Mouse (Mus musculus) liver, embryonic 16.5 days (tissue): Measurements from ENCODE around the gene Trhr2. TPM values are rescaled to one million over a fixed set of nuclear protein-coding genes. Genes with fewer than 3 reads are reported as not detected.

Experiments used
- ATAC-seq: fragments of 200-750 bp; cut with Nextera tagmentation; 2 replicates; pipeline ENCODE4 v1.8.0; 2017; ENCODE audit warnings: low read depth, mild to moderate bottlenecking, moderate number of reproducible peaks, moderate library complexity
- H3K27ac ChIP-seq: fragments of 300-500 bp; sonication (generic); 2 replicates; pipeline ENCODE4 v1.5.1; 2014; ENCODE audit warnings: mild to moderate bottlenecking, low read length
- H3K27me3 ChIP-seq: fragments of 300-500 bp; sonication (generic); 2 replicates; pipeline ENCODE4 v1.6.1; 2014; ENCODE audit warnings: low read depth, low read length, mixed read lengths; ENCODE audit not compliant: control insufficient read depth, insufficient read depth
- H3K36me3 ChIP-seq: fragments of 300-500 bp; sonication (generic); 2 replicates; pipeline ENCODE4 v1.6.1; 2014; ENCODE audit warnings: mild to moderate bottlenecking; ENCODE audit not compliant: control insufficient read depth, insufficient read depth
- H3K4me1 ChIP-seq: fragments of 300-500 bp; sonication (generic); 2 replicates; pipeline ENCODE4 v1.6.1; 2014; ENCODE audit warnings: low read depth, low read length, mixed read lengths; ENCODE audit not compliant: control insufficient read depth
- H3K4me2 ChIP-seq: fragments of 300-500 bp; sonication (generic); 2 replicates; pipeline ENCODE4 v1.6.1; 2014; ENCODE audit warnings: low read depth, low read length, mixed read lengths
- H3K4me3 ChIP-seq: fragments of 300-500 bp; sonication (generic); 2 replicates; pipeline ENCODE4 v1.5.1; 2014; ENCODE audit warnings: low read depth, mild to moderate bottlenecking, low read length
- H3K9ac ChIP-seq: fragments of 300-500 bp; sonication (generic); 2 replicates; pipeline ENCODE4 v1.6.1; 2014; ENCODE audit warnings: low read depth, low read length
- H3K9me3 ChIP-seq: fragments of 300-500 bp; sonication (generic); replicated peaks from 2 replicates; pipeline ENCODE4 v1.6.1; 2016; ENCODE audit warnings: low read length; ENCODE audit not compliant: control insufficient read depth
- WGBS: fragments of 180-500 bp; shearing (Covaris S2); extraction: QIAGEN DNeasy Blood & Tissue Kit; methylation state at CpG from one replicate; pipeline ENCODE4 v1.1.7; 2014; ENCODE audit not compliant: insufficient replicate concordance; 5-methylcytosine and 5-hydroxymethylcytosine counted together
- polyA plus RNA-seq: library from polyadenylated mRNA; unstranded; fragments of >200 nt; fragmentation: Nextera tagmentation; extraction: Ambion mirVana; gene quantifications from 2 replicates; pipeline ENCODE4 v1.2.1, GENCODE M21; 2015

The Trhr2 gene
- polyA plus RNA-seq, 1 experiment from 2014 or later: not detected

GRCm38 (mm10) chr8:122359111-122359775, 1.3 kb downstream of the Trhr2 start:
- WGBS: 73% methylated on average over 15 of the region's 15 CpGs
- no peak overlapping the region for H3K9ac ChIP-seq

DNA sequence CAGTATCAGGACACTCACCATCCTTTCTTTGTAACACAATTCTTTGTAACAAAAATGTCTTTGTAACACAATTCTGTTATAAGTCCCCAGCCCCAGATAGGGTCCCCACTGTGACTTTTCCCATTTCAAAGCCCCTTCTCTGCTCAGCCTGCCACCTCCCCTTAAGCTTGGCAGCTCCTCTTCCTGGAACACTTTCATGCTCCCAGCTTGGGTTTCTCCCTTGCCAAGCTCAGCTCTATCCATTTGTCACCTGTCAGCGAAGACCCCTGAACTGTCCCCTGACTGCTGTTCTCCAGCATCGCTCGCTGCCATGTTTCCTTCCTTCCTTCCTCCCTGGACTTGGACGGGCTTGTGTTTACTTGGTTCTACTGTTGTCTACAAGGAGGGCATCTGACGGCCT, 2.9 kb downstream of the Trhr2 start:
- 46% methylated on average over 5 of the region's 5 CpGs for WGBS
- H3K27me3 ChIP-seq: peaks cover 6% of the 10 kb centered on the region
- H3K4me1 ChIP-seq: no peaks in the 10 kb centered on the region
- no peaks in the 10 kb centered on the region for H3K36me3 ChIP-seq
- H3K4me3 ChIP-seq: no peak overlapping the region
- H3K9ac ChIP-seq: no peak overlapping the region
- H3K9me3 ChIP-seq: no peaks in the 10 kb centered on the region
- no peak overlapping the region for H3K4me2 ChIP-seq
- H3K27ac ChIP-seq: no peak overlapping the region
- no peak for ATAC-seq

More at GRCm38 (mm10) chr8:122359111-122359775, 1.3 kb downstream of the Trhr2 start:
- Histone ChIP-seq H3K4me3 (no peak overlapping the region), H3K36me3 (no peaks in the 10 kb centered on the region), H3K27ac (no peak overlapping the region), H3K27me3 (peaks cover 6% of the 10 kb centered on the region), H3K4me1 (no peaks in the 10 kb centered on the region), H3K9me3 (no peaks in the 10 kb centered on the region), H3K4me2 (no peak overlapping the region)
- no peak for ATAC-seq

- no peak overlapping the region for H3K9ac ChIP-seq
- H3K27ac ChIP-seq: no peak overlapping the region
- WGBS: 67% methylated on average over 11 of the region's 11 CpGs
- no peaks in the 10 kb centered on the region for H3K36me3 ChIP-seq
- no peak overlapping the region for H3K4me2 ChIP-seq
- H3K4me3 ChIP-seq: no peak overlapping the region
- ATAC-seq: no peak
- H3K4me1 ChIP-seq: no peaks in the 10 kb centered on the region
- H3K9me3 ChIP-seq: no peaks in the 10 kb centered on the region
- H3K27me3 ChIP-seq: peaks cover 6% of the 10 kb centered on the region
These were observed 3.3 kb downstream of the Trhr2 start for GRCm38 (mm10) chr8:122357202-122357601.

- Histone ChIP-seq H3K27ac (no peak overlapping the region), H3K27me3 (peaks cover 3% of the 10 kb centered on the region; the same call in 1 of the 2 replicates), H3K4me2 (no peak overlapping the region), H3K9ac (no peak overlapping the region), H3K9me3 (no peaks in the 10 kb centered on the region), H3K36me3 (no peaks in the 10 kb centered on the region), H3K4me3 (no peak overlapping the region), H3K4me1 (no peaks in the 10 kb centered on the region)
- ATAC-seq: no peak
- 54% methylated on average over 9 of the region's 9 CpGs for WGBS
These were observed 4.6 kb downstream of the Trhr2 start for GRCm38 (mm10) chr8:122355642-122356606.

DNA sequence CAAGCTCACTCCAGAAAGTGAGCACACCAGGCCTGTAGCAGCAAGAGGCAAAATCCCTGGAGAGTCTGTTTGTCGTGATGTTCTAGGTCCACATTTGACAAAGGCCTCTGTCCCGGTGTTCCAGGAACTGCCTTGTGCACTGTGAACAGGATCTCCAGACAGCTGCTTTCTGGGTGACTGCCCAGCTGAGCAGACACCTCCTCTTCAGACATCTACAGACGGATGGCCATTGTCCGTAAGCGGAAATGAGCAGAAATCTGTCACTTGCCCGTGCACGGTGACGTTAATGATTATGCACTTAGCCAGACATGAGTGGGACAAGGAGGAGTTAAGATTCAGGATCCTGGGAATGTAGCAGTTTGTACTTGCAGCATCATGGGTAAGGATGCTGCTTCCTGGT, 6.4 kb downstream of the Trhr2 start:
- Histone ChIP-seq H3K27me3 (peaks cover 3% of the 10 kb centered on the region; the same call in 1 of the 2 replicates), H3K27ac (no peak overlapping the region), H3K36me3 (no peaks in the 10 kb centered on the region), H3K4me2 (no peak overlapping the region), H3K9me3 (no peaks in the 10 kb centered on the region), H3K4me1 (peaks cover 16% of the 10 kb centered on the region), H3K9ac (no peak overlapping the region), H3K4me3 (no peak overlapping the region)
- WGBS: 83% methylated on average over 8 of the region's 8 CpGs
- no peak for ATAC-seq

DNA sequence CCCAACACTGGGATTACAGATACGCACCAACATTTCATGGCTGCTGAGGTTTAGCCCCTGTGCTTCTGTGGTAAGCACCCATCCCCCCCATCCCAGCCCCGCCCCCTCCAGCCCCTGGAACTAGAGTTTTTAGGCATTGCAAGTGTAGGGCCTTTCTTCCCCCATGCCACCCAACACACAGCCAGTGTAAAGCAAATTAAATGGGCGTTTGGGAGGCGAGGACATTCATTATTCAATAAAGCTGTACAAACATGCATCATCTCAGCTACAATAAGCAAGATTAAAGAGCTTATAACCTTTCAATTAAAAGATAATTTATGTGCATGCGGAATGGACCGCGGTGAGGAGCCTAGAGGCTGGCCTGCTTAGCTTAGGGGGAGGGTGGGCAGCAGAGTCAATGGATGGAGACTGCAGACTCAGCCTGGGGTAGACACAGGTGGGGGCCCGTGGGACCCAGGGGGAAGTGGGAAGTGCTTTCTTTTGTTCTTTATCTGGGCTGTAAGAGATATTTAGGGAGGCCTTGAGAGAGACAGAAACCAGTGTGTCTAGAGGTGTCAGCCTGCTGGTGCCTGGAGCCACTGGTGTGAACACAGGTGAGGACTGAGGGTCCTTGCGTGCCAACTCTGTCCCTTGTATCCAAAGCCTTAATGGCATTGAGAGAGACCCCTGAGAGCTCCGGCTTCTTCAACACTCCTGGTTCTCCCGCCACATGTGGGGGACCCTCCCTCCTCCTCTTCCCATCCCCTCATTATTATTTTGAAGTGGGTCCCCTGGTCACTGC, 10.0 kb downstream of the Trhr2 start:
- Histone ChIP-seq H3K9me3 (no peaks in the 10 kb centered on the region), H3K9ac (no peak overlapping the region), H3K4me2 (no peak overlapping the region), H3K4me1 (peaks cover 25% of the 10 kb centered on the region), H3K4me3 (no peak overlapping the region), H3K27me3 (no peaks in the 10 kb centered on the region), H3K36me3 (no peaks in the 10 kb centered on the region), H3K27ac (no peak overlapping the region)
- WGBS: 52% methylated on average over 11 of the region's 11 CpGs
- no peak for ATAC-seq

DNA sequence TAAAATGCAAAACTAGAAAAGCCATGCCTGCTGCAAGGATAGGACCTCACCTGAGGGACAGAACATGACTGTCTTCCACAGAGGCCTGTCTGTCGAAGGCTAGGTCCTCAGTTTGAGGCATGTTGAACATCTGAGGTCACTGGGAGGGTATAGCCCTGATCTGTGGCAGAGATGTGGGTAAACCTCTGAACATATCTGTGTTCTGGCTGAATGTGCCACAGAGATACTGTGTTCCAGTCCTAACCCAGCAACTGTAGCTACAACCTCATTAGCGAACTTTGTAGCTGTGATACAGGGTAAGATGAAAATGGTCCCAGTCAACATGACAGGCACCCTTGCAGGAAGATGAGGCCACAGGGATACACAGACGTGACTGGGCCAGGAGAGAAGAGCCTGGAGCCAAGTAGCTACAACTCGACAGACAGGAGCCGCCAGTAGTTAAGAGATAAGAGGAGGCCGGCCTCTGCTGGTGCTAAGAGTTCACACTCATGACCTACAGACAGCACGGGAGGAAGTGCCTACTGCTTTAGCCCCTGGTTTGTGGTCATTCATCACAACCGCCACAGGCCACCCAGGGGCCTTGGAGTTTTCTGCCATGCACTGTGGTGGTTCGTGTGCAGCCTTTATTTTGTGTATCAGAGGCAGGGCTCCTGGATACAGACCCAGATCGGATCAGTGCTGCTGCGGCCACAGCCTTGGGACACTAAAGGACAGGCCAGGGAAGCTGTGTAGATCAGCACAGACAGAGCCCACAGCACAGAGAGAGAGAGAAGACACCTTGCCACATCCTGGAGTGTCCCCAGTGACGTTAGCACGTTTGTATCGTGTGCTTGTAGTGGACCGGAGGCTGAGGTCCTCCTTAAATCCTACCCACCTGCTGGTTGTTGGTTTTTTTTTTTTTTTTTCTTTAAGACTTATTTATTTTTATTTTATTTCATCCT, 10.9 kb downstream of the Trhr2 start:
- peak overlapping the region; percentile 32 for H3K4me2 ChIP-seq
- H3K27ac ChIP-seq: peak overlapping the region; percentile 32
- WGBS: 11% methylated on average over 15 of the region's 15 CpGs
- no peak overlapping the region for H3K4me3 ChIP-seq
- no peaks in the 10 kb centered on the region for H3K36me3 ChIP-seq
- H3K27me3 ChIP-seq: no peaks in the 10 kb centered on the region
- H3K9me3 ChIP-seq: no peaks in the 10 kb centered on the region
- H3K9ac ChIP-seq: peak overlapping the region; percentile 29; the same call in 1 of the 2 replicates
- peak; percentile 77 for ATAC-seq
- peaks cover 34% of the 10 kb centered on the region for H3K4me1 ChIP-seq
